Mouse (Mus musculus) adrenal gland, adult 8-10 months (tissue): ENCODE measurements around the gene Slc30a4. TPM values are rescaled to one million over a fixed set of nuclear protein-coding genes. Genes with fewer than 3 reads are reported as not detected.

Experiments used
- DNase-seq: peaks from one replicate; pipeline ENCODE4 v3.0.0; 2022
- total RNA-seq, 4 experiments: library from RNA; stranded (reverse); gene quantifications; 2 replicates each; pipeline ENCODE4 v1.2.4; 2022

Gene Slc30a4
- 10 to 100 TPM; 30.6 to 35.3 (median 33.9) TPM for total RNA-seq

DNA sequence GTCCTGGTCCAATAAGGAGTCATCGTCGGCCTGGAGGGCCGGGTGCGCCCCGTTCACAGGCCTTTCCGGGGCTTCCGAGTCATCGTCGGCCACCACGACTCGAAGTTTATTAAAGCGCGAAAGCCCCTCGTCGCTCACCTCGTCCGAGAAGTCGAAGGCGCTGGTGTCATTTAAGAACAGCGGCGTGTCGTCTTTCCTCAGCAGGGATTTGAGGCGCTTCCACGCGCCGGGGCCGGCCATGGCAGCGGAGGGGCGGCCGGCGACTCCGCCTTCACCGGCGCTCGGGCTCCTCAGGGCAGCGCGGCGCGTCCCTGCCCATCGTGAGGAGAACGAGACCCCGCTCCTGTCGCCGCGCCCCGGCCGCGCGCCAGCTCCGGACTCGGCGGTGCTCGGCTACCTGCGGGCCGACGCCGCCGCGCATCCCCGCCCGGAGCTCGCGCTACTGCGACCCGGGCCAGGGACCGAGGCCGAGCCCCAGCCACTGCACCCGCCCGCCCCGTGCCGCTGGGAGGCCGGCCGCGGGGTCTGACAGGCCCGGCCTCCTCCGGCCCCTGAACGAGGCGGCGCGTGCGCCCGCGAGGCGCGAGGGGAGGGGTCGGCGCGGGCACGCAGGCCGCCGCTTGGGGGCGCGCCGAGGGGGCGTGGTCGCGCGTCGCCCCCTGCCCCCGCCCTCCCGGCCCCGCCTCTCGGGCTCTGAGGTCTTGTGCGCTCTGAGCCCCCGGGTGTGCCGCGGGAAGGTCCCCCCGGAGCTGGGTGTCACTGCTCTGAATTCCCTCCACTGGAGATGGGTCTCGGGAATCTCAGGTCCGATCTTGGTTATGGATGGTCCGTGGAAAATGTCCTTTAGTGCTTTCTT is at the start of gene Slc30a4:
Gene Slc30a4, minus strand, starts transcription at position 483 of the 856 bp plus-strand sequence.
- DNase-seq: peak; percentile 61

GRCm38 (mm10) chr2:122746461-122746860 is 44.0 kb upstream of the Slc30a4 start:
- no peak for DNase-seq

- DNase-seq: no peak
Observed at GRCm38 (mm10) chr2:122739023-122739422, 36.6 kb upstream of the Slc30a4 start.

GRCm38 (mm10) chr2:122737894-122738830 is 35.7 kb upstream of the Slc30a4 start, which contains the start of gene Bloc1s6:
Gene Bloc1s6 (plus strand): TSS chr2:122738503.
- peak; percentile 86 for DNase-seq

GRCm38 (mm10) chr2:122731456-122731855 is 29.0 kb upstream of the Slc30a4 start:
- no peak for DNase-seq

GRCm38 (mm10) chr2:122725604-122726003 is 23.1 kb upstream of the Slc30a4 start:
- DNase-seq: no peak

DNA sequence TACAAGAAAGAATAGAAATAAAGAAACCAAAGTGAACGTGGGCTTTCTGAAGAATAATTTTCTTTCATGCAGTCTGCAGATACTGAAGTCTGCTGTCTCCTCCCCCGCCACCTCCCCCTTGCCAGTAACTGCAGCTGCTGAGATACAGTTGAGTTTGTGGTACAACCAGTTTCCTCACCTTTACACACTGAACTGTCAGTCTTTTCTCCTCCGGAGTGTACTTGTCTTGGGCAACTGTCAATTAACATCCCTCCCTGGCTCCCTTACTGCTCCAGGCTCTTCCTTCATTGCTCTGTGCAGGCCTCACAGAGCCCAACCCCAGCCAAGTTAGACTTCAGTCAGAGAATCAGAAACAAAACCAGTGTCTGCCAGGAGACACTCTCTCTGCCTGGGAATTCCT is 18.1 kb upstream of the Slc30a4 start:
- no peak for DNase-seq

DNA sequence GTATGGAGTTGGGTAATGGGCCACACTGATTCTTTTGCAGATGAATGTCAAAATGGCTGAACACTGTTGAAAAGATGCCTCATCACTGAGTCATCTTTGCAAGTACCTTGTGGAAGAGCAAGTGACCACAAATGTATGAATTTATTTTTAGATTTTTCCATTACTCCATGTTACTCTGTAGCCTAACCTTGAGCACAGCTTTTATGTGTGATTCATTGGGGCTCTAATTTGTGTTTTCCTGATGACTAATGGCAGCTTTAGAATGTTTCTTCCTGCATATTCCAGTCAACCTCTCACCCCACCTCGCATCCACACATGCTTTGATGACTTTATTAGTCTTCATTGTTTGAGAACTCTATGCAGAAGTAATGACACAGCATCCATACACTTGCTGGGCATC is 16.8 kb upstream of the Slc30a4 start:
- no peak for DNase-seq

DNA sequence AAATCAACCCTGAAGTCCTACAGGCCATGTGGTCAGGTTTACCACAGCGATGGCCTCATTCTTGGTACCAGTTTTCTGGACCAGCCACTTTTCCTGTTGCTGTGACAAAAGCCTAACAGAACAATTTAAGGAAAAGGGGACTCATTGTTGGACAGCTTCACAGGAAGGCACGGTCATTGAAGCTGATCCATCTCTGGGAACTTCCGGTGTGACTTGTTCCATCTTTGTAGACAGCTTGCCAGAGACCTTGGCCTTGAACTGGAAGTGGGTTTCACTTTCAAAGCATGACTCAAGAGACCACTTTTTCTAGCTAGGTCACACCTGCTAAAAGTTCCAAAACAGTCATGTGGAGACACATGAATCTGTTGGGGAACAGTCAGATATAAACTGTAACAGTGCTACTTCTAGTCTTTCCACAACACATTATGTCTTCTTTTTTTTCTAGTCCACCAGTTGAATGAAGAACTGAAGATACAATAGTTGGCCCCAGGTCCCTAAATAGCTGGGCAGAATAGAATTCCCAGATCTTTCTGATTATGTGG is 13.9 kb upstream of the Slc30a4 start:
- no peak for DNase-seq

- no peak for DNase-seq
Observed at GRCm38 (mm10) chr2:122715148-122715692, 12.8 kb upstream of the Slc30a4 start.

DNA sequence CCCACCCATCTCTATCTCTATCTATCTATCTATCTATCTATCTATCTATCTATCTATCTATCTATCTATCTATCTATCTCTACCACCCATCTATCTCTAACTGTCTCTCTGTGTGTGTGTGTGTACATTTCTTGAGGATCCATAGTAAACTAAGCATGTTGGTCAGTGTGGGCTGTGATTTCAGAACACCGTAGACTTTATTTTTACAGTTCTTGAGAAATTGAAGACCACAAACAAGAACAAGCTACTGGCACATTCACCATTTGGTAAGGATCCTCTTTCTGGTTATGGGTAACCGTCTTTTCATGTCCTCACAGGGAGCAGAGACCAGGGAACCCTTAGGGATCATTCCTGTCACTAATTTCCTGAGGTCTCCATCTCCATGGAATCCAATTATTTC is 10.4 kb upstream of the Slc30a4 start:
- DNase-seq: no peak

DNA sequence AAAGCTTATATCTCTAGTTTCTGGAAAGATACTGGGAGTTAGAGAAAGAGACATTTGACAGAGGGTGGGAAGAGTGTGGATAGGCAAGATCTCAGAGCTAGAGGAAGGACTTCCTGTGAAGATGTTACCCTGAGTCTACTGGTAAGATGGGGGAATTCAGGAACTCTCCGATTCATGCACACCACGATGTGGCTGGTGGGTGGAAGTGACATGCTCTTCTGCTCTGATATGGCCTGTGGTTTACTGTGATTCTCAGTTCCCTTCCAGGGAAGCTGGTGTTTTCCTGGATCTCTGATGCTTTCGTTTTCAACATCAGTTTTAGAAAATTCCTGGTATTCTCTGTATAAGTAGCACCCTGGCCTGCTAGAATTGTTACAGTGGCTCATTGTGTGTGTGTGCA is 9.4 kb upstream of the Slc30a4 start:
- no peak for DNase-seq

GRCm38 (mm10) chr2:122709156-122709555 is 6.7 kb upstream of the Slc30a4 start:
- peak; percentile 44 for DNase-seq

- DNase-seq: no peak
Observed at GRCm38 (mm10) chr2:122708080-122708479, 5.6 kb upstream of the Slc30a4 start.

DNA sequence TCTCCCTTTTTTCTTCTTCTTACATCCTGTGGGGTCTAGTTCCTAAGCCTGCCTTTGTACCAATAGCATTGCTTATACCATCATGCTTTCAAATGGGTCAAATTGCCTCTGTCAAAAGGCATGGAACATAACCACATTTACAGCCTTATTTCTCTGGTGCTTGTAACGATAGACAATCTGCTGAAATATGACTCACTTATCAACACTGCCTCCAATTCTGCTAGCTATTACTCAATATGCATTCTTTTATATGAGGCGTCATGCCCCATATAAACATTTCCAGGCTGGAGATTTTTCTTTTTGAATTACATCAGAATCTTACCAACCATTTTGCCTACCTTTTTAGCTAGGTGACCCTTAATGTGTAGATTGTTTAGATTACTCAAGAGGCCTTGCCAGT is 2.1 kb upstream of the Slc30a4 start:
- DNase-seq: no peak

GRCm38 (mm10) chr2:122701871-122702180 is 637 bp downstream of the Slc30a4 start:
- peak; percentile 26 for DNase-seq

- no peak for DNase-seq
Observed at GRCm38 (mm10) chr2:122701012-122701411, 1.5 kb downstream of the Slc30a4 start.

DNA sequence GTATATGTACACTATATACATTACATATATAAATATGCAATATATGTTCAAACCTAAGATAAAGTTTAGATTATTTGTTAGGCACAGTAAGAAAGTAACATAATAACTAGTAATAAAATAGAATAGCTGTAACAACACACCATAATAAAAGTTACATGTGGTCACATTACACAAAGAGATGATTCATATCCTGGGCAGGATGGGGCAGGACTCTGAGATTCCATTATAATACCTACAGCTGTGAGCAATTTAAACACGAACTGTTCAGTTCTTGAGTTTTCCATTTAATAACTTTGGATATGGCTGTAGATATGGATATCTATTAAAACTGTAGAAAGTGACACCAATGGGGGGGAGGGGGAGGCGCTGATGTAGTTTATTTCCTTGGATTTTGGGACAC is 4.9 kb downstream of the Slc30a4 start:
- DNase-seq: no peak

DNA sequence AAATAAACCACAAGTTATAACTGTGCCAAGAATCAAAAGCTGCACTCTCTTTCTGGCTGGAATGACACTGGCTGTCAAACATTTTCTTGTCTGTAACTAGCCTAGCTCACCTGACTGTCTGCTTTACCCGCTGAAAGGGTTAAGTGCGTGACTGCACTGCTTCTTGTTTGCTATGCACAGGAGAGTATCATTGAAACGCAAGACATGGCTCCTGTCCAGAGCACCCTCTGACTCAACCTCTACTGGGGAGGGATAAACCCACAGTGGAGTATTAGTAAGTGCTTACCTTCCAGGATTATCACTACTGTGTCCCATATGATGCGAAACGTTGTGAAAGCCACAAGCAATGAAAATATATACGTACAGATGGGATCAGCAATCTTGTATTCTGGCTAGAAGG is 15.8 kb downstream of the Slc30a4 start:
- no peak for DNase-seq

GRCm38 (mm10) chr2:122683641-122684040 is 18.8 kb downstream of the Slc30a4 start:
- no peak for DNase-seq

GRCm38 (mm10) chr2:122682520-122682919 is 19.9 kb downstream of the Slc30a4 start:
- no peak for DNase-seq

GRCm38 (mm10) chr2:122681379-122682137 is 20.9 kb downstream of the Slc30a4 start:
- no peak for DNase-seq
